Mouse (Mus musculus) CD4-positive helper T cell, adult 2 months (primary cell): ENCODE results near the gene Olfr954.

Source experiments
- DNase-seq: peaks from one replicate; pipeline ENCODE4 v3.0.0-alpha.2; 2012; ENCODE audit warnings: low read depth, missing footprints, low spot score

Gene Olfr954

GRCm38 (mm10) chr9:39456401-39456800 is at the start of gene Olfr954:
Gene Olfr954, plus strand, starts transcription at chr9:39456701.
- no peak for DNase-seq

GRCm38 (mm10) chr9:39427048-39427447 is 29.5 kb upstream of the Olfr954 start, which contains the start of gene Olfr952:
Gene Olfr952, minus strand, starts transcription at chr9:39427148.
- DNase-seq: no peak

- no peak for DNase-seq
Measured at GRCm38 (mm10) chr9:39471844-39472243, 15.3 kb downstream of the Olfr954 start, which contains the start of gene Olfr955. Gene Olfr955, minus strand, starts transcription at chr9:39471944.

GRCm38 (mm10) chr9:39493895-39494294 is 37.4 kb downstream of the Olfr954 start, which contains the start of gene Olfr44:
Gene Olfr44, minus strand, starts transcription at chr9:39493995.
- no peak for DNase-seq

DNA sequence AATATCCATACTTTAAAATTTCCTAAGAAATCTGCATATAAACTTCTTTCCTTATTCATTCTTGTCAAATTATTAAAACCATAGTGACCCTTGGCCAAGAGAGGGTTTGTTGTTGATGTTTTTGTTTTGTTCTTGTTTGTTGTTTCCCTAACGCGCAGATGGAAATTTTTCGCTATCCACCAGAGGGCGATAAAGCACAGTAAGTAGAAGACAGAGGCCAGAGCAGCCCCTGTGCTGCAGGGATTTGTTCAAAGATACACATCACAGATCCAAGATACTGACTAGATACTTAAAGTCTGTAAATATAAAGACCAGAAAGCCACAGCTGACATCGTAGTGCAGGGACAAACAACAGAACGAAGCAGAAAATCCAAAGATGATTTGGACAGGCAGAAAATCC is 52.5 kb downstream of the Olfr954 start:
- no peak for DNase-seq

DNA sequence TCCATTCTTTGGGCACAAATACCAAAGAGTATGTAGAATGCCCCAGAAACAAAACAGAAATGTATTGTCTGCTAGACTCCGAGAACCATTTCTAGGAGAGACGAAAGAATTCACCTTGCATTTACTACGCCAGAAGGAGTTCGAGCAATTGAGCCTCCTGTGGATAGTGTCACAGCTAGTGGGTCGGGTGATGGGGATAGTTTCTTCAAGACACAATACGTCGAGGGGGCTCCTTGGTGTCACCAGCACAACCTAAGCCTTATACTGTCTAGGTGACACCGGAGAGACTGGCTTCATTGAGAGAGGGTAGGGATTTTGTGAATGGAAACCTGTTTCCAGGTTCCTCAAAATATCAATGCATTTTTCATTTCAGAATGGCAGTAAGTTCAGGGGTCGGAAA is 52.9 kb downstream of the Olfr954 start:
- no peak for DNase-seq
